Mouse (Mus musculus) liver, adult 2 months (tissue): Measurements from ENCODE around the gene Rpgrip1l.

Experiments
- CTCF ChIP-seq: fragments of 200-500 bp; IDR thresholded peaks from 2 replicates; pipeline ENCODE4 v1.5.1; 2011; ENCODE audit warnings: low read depth, low read length, control low read depth
- POLR2A ChIP-seq: fragments of 200-500 bp; IDR thresholded peaks from 2 replicates; pipeline ENCODE4 v1.6.1; 2011; ENCODE audit warnings: low read length, control low read depth; ENCODE audit not compliant: insufficient read depth; ENCODE audit errors: extremely low read depth

DNA sequence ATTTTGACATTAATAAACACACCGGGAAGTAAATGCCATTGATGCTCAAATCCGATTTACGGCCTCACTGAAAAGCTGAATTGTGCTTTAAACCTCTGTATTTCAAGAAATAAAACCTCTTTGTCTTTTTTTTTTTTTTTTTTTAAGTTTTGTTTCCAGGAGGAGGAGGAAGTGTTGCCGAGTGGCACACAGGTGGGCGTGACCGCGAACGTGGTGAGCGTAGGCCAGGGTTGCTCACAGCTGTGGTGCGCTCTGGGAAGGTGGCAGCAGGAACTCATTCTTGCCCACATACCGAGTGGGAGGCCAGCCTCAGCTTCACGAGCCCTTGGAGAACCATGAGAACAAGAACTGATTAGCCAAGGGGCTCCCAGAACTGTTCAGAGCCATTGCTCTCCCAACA, 126.7 kb downstream of the Rpgrip1l start:
- TF ChIP-seq CTCF (no peak), POLR2A (no peak)
